In the genomic region with DNA sequence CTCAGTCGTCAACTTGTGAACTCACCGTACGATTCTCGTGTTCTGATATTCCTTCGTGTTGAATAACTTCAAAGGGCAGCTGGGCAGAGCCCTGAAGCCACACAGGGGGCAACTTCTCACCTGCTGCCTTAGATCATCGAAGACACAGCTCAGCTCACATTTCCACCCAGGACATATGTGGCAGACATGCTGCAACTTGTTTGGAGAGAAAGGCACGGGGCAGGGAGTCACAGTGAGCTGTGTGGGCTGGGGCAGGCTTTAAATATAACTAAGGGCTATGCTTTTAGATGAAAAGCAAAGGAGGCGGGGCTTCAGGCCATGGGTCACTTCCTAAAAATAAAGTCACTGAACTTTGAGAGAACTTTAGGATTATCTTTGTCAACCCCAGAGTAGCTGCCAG, we compare ENCODE assay signal across 19 mouse cellular contexts. TPM values are rescaled to one million over a fixed set of nuclear protein-coding genes. Genes with fewer than 3 reads are reported as not detected.
A peak's percentile ranks its signal among the peaks of the same experiment; 100 is the strongest.
DNase-seq lines count a peak whose midpoint lies in the region; ATAC-seq and TF ChIP-seq lines count a peak whose summit lies in the region.
"Had no signal": no experiment of that assay in that cellular context is flagged by ENCODE, and none has a peak within 500 bp of the region (broad histone marks: within the 10 kb centered on the region; RNA-seq: fewer than 3 reads in every experiment).

No protein-coding gene starts in this region.

- no peak overlapping the region for H3K4me2 ChIP-seq in heart, postnatal 0 days (ENCODE audit: low read depth, low read length)
- no peak overlapping the region for H3K4me2 ChIP-seq in limb, embryonic 14.5 days (replicated peaks; ENCODE audit: low read depth, low read length, severe bottlenecking)
- H3K4me2 ChIP-seq: heart, embryonic 15.5 days; stomach, embryonic 15.5 days had no signal

- no peaks in the 10 kb centered on the region for H3K36me3 ChIP-seq in heart, postnatal 0 days (replicated peaks; ENCODE audit: control insufficient read depth, insufficient read depth, low read length)
- 0 out of 2 replicates have a peak, but pooled peaks cover 6% of the 10 kb centered on the region for H3K36me3 ChIP-seq in heart, embryonic 10.5 days
- H3K36me3 ChIP-seq in limb, embryonic 14.5 days (ENCODE audit: control insufficient read depth, insufficient read depth, low read length) = 0 out of 2 replicates have a peak, but pooled peaks cover 3% of the 10 kb centered on the region
- H3K36me3 ChIP-seq: heart, embryonic 15.5 days; hindbrain, embryonic 10.5 days; stomach, embryonic 15.5 days had no signal

- TF ChIP-seq CTCF in heart, postnatal 0 days (IDR thresholded peaks at IDR 0.05; ENCODE audit: low read depth) = no peak
- no peak for TF ChIP-seq CTCF in layer of hippocampus, adult 2 months (conservative IDR thresholded peaks at IDR 0.05)

- no peak overlapping the region for H3K9ac ChIP-seq in heart, postnatal 0 days (replicated peaks; ENCODE audit: low read depth, low read length)
- no peak overlapping the region for H3K9ac ChIP-seq in limb, embryonic 14.5 days (ENCODE audit: low read depth, low read length, severe bottlenecking)
- H3K9ac ChIP-seq: heart, embryonic 15.5 days; stomach, embryonic 15.5 days had no signal

- TF ChIP-seq EP300 in heart, postnatal 0 days (IDR thresholded peaks at IDR 0.05; ENCODE audit: low read depth) = no peak

- peak; percentile 24 for DNase-seq in heart, postnatal 0 days (ENCODE audit: low spot score)
- DNase-seq in heart, embryonic 10.5 days (ENCODE audit: low spot score) = no peak
- DNase-seq in adipocyte (ENCODE audit: low spot score) = peak; percentile 59
- peak; percentile 45 for DNase-seq in embryo, embryonic 11 days
- no peak for DNase-seq in limb, embryonic 14.5 days (ENCODE audit: low spot score)
- DNase-seq in layer of hippocampus, adult 2 months (ENCODE audit: low spot score in 2 of 2) = no peak
- DNase-seq in ovary, postnatal 36 days (ENCODE audit: low spot score) = no peak
- DNase-seq: cerebellum, adult 9-10 months; gastrocnemius, postnatal 36 days; kidney, adult 18-20 months; kidney, postnatal 25 days; layer of hippocampus, adult 9-11 months; liver; midbrain, embryonic 14.5 days had no signal

- H3K27me3 ChIP-seq in heart, postnatal 0 days (ENCODE audit: control insufficient read depth, insufficient read depth, low read length) = no peaks in the 10 kb centered on the region
- no peaks in the 10 kb centered on the region for H3K27me3 ChIP-seq in heart, embryonic 10.5 days (ENCODE audit: insufficient read depth, poor library complexity, severe bottlenecking)
- H3K27me3 ChIP-seq in limb, embryonic 14.5 days (ENCODE audit: control insufficient read depth, insufficient read depth, low read length) = no peaks in the 10 kb centered on the region
- H3K27me3 ChIP-seq: heart, embryonic 15.5 days; stomach, embryonic 15.5 days had no signal

- H3K9me3 ChIP-seq in heart, postnatal 0 days (replicated peaks; ENCODE audit: control insufficient read depth, low read length) = no peaks in the 10 kb centered on the region
- no peaks in the 10 kb centered on the region for H3K9me3 ChIP-seq in heart, embryonic 10.5 days
- no peaks in the 10 kb centered on the region for H3K9me3 ChIP-seq in limb, embryonic 14.5 days (ENCODE audit: control insufficient read depth, low read length)
- H3K9me3 ChIP-seq: heart, embryonic 15.5 days; hindbrain, embryonic 10.5 days; stomach, embryonic 15.5 days had no signal

- no peak for ATAC-seq in heart, postnatal 0 days (ENCODE audit: insufficient read depth, low read depth)
- ATAC-seq in limb, embryonic 14.5 days (ENCODE audit: low FRiP score, low read depth) = peak; percentile 37; the same call in 1 of the 2 replicates
- ATAC-seq: forebrain, embryonic 14.5 days; lung, postnatal 0 days had no signal

- no peak overlapping the region for H3K27ac ChIP-seq in heart, postnatal 0 days (ENCODE audit: low read depth)
- H3K27ac ChIP-seq in heart, embryonic 10.5 days = no peak overlapping the region
- H3K27ac ChIP-seq in limb, embryonic 14.5 days (replicated peaks; ENCODE audit: low read depth, low read length) = no peak overlapping the region
- no peak overlapping the region for H3K27ac ChIP-seq in layer of hippocampus, adult 2 months
- H3K27ac ChIP-seq: heart, embryonic 15.5 days; hindbrain, embryonic 10.5 days; stomach, embryonic 15.5 days had no signal

- H3K4me3 ChIP-seq in heart, postnatal 0 days (ENCODE audit: low read depth, low read length) = no peak overlapping the region
- H3K4me3 ChIP-seq in heart, embryonic 10.5 days = no peak overlapping the region
- no peak overlapping the region for H3K4me3 ChIP-seq in limb, embryonic 14.5 days (replicated peaks; ENCODE audit: low read length)
- no peak overlapping the region for H3K4me3 ChIP-seq in layer of hippocampus, adult 2 months
- H3K4me3 ChIP-seq: heart, embryonic 15.5 days; hindbrain, embryonic 10.5 days; stomach, embryonic 15.5 days had no signal

- WGBS in heart, postnatal 0 days = 61% methylated on average over 8 of the region's 8 CpGs
- 70% methylated on average over 8 of the region's 8 CpGs for WGBS in heart, embryonic 10.5 days
- WGBS in limb, embryonic 14.5 days = 61% methylated on average over 8 of the region's 8 CpGs

- no peak for TF ChIP-seq POLR2A in limb, embryonic 14.5 days (IDR thresholded peaks at IDR 0.05; ENCODE audit: borderline replicate concordance, extremely low read depth, insufficient read depth, insufficient read length)

- peaks cover 9% of the 10 kb centered on the region for H3K4me1 ChIP-seq in heart, postnatal 0 days (ENCODE audit: control insufficient read depth, insufficient read depth)
- H3K4me1 ChIP-seq in heart, embryonic 10.5 days = peaks cover 19% of the 10 kb centered on the region
- peaks cover 5% of the 10 kb centered on the region; the same call in 1 of the 2 replicates for H3K4me1 ChIP-seq in limb, embryonic 14.5 days (ENCODE audit: control insufficient read depth, insufficient read depth, low read length)

RNA-seq across cellular contexts. Expression of a gene that starts 51.3 kb away (rescaled TPM):
- 43.0 and 72.9 TPM in 2 replicates for total RNA-seq in heart, postnatal 0 days (2014; rRNA removed; ENCODE audit: low replicate concordance)
- polyA plus RNA-seq in heart, postnatal 0 days (2015; fragmentation: Nextera tagmentation; extraction: Ambion mirVana) = 11.7 and 11.8 TPM in 2 replicates
- polyA plus RNA-seq in heart, embryonic 10.5 days (2016; fragmentation: Nextera tagmentation; extraction: Ambion mirVana) = 29.7 and 34.2 TPM in 2 replicates
- 82.5 and 83.3 TPM in 2 replicates for polyA plus RNA-seq in limb, embryonic 14.5 days (2012; rRNA removed)
- polyA plus RNA-seq in limb, embryonic 14.5 days (2014; fragmentation: Nextera tagmentation; extraction: Ambion mirVana) = 104 and 119 TPM in 2 replicates
- 1 to 10 TPM; 6.3 to 7.4 TPM for total RNA-seq in layer of hippocampus, adult 2 months (2021)

Comparison
In these comparisons a context has a peak if more than half of its experiments do, and no peak if none do; other contexts are left out.
1. DNase-seq: peak in heart, postnatal 0 days (single experiment), adipocyte (single experiment) and embryo, embryonic 11 days (single experiment); none in heart, embryonic 10.5 days (single experiment), limb, embryonic 14.5 days (single experiment), layer of hippocampus, adult 2 months (0 of 2) and ovary, postnatal 36 days (single experiment).